Mouse (Mus musculus) left cerebral cortex, adult 9 months (tissue): Measurements from ENCODE around the gene Zc3h13.
A peak's percentile ranks its signal among the peaks of the same experiment; 100 is the strongest.

Experiments used
- DNase-seq, 2 experiments: peaks; one replicate each; pipeline ENCODE4 v3.0.0; 2022; ENCODE audit warnings: low spot score in 2 of 2

Gene Zc3h13

GRCm38 (mm10) chr14:75323354-75323753, 39.2 kb downstream of the Zc3h13 start:
- DNase-seq = no peak

DNA sequence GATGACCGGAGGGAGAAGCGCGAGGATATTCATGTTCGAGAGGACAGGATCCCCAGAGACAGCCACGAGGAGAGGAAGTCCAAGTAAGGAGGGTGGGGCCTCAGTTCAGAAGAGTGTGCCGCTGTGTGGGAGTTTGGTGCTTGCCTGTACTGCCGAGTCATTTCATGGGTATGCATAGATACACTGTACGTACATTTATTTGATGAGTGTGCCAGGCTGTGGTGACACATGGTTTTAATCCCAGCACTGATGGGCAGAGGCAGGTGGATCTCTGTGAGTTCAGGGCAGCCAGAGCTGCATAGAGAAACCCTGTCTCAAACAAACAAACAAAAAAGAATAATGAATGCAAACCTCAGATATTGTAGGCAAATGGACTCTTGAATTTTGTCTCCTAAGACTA, 43.9 kb downstream of the Zc3h13 start:
- DNase-seq = no peak

DNA sequence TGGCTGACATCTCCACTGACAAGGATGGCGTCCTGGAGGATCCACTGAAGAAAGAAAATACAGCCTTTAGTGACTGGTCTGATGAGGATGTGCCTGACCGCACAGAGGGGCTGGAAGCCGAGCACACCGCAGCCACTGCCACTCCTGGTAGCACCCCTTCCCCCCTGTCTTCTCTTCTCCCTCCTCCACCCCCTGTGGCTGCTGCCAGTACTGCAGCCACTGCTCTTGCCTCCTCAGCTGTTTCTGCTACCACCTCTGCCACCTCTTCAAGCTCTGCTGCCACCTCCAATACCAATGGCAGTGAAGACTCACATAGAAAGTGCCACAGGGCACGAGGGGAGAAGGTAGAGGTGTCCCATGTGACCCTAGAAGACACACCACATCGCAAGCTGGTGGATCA, 46.4 kb downstream of the Zc3h13 start:
- no peak for DNase-seq

- no peak for DNase-seq
Measured at GRCm38 (mm10) chr14:75334321-75334720, 50.1 kb downstream of the Zc3h13 start.

GRCm38 (mm10) chr14:75337884-75338283, 53.7 kb downstream of the Zc3h13 start:
- no peak for DNase-seq

DNA sequence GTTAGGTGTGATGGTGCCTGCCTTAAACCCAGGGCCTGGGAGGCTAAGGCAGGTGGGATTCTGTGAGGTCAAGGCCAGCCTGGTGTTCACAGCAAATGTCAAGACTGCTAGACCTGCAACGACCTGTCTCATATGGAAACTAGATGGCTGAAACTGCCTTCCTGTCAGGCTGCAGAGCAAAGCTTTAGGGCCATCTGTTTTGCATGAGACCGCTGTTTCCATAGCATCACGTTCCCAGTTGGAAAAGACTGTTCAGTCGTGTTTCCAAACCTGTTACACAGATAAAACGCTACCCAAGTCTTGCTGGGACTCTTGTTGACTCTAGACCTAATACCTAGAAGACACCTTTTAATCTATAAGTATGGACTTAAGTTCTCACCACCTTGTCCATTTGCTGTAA, 61.9 kb downstream of the Zc3h13 start:
- no peak for DNase-seq

DNA sequence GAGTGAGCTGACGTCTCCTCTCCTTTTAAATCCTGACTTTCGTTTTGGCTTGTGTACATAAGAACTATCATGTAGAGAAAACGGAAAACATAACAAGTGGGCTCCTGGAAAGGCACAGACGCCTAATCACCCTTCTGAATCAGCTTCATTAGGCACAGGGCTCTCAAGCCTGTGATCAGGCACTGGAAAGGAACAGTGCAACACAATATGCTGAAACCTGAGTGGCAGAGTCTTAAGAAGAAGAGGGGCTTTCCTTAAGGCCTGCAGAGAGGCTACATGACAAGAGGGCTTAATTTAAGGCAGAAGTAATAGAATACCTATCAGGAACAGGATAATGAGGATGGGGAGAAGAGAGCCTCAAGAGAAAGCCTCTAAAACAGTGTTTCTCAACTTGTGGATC, 67.5 kb downstream of the Zc3h13 start:
- DNase-seq = no peak

GRCm38 (mm10) chr14:75363316-75363715, 79.1 kb downstream of the Zc3h13 start:
- DNase-seq = no peak

DNA sequence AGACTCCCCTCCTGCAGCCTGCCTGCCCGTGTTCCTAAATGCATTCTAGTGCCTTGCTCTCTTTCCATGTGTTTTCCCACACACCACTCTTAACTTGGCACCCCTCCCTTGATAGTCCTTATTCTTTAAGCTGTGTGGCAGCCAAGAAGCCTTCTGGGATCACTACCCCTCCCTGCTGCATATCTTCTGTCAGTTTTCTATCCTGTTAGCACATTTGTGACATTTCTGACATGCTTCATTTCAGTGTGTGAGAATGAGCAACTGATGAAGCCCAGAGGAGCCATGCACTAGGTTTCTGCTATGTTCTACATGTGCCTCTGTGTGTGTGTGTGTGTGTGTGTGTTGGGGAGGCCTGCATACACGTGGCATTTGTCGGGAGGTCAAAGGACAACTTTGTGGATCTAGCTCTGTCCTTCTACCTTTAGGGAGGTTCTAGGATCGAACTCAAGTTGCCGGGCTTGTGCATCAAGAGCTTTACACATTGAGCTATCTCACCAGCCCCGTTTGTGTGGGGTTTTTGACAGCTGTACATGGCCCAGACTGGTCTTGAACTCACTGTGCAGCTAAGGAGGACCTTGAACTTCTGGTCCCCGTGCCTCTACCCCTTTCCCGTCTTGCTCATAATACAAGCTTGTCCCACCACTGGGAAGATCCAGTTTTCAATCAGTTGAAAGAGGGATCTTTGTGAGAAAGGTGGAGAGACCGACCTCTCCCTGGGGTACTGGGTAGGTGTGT, 81.3 kb downstream of the Zc3h13 start:
- no peak for DNase-seq

GRCm38 (mm10) chr14:75366741-75367140, 82.6 kb downstream of the Zc3h13 start:
- no peak for DNase-seq

GRCm38 (mm10) chr14:75367503-75367902, 83.3 kb downstream of the Zc3h13 start:
- DNase-seq = no peak

- DNase-seq = no peak
Measured at GRCm38 (mm10) chr14:75369880-75370279, 85.7 kb downstream of the Zc3h13 start.

DNA sequence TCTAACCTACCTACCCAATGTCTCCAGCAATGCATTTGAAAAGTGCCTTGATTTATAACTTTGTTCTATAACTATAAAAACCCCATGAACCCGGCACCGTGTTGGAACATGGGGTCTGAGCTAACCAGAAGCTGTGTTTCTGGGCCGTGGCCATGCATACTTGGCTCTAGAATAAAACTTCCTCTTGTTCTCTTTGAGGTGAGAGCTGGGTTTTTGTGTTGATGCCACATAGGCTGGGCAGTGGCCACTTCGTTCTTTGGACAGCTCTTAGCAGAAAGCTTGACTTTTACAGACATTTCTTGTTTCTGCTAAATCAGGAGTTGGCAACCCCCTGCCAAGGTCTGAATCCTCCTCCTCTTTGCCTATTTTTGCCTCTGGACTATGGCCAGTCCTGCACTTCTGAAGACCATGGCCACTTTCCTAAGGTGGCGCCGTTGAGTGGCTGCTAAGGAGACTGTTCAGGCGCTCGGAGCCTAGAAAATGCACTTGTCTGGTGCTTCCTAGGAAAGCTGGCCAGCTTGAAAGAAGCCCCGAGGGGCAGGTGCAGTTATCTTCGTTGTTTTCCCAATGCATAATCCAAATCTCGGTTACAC, 90.9 kb downstream of the Zc3h13 start:
- peak in 1 of 2 experiments; percentile 55 for DNase-seq

DNA sequence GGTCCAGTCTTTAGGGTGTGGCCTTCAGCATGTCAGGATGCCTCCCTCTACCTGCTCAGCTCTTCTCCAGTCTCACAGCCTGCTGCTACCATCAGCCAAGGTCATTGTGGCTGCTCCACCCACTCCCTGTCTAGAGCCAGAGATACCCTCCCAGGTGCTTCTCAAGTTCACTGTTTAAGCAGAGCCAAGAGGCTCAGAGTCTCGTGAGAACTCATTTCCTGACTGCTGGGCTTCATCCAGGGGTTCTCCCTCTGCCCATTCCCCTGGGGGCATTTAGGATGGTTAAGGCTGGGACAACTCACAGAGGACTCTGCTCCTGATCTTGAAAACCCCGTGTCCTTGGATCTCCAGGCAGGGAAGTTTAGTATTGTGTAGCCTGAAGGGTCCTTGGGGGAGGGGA, 92.1 kb downstream of the Zc3h13 start:
- DNase-seq = no peak

DNA sequence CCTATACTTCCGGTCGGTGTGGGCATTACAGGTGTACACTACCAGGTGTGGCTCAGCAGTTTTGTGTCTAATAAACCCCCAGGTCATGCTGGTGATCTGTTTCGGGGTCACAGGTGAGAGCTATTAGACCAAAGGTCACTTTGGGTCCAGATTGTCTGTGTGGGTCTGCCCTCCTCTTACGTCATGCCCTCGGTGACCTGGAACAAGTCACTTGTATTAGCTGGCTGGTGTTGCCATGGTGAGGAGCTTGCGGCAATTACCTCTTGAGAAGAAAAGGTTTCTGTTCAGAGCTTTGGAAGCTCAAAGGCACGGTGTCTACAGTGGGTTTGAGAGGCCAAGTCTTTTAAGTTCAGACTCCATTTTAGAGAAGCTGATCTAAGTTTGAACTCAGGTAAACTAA, 93.4 kb downstream of the Zc3h13 start:
- no peak for DNase-seq
